Mouse (Mus musculus): ENCODE results near the gene Cacng2. TPM values are rescaled to one million over a fixed set of nuclear protein-coding genes. Genes with fewer than 3 reads are reported as not detected.
"Not testable (repeated sequence)": the region's sequence is repeated elsewhere in the genome, so short reads cannot be mapped to it uniquely, and the experiment has no call there.

The Cacng2 gene
- total RNA-seq, 2 experiments from 2014 or later: not detected

GRCm38 (mm10) chr15:78029938-78030337 is 89.9 kb downstream of the Cacng2 start:
- ATAC-seq (replicated peaks; ENCODE audit: low FRiP score, poor library complexity, severe bottlenecking): no peak

- no peak for ATAC-seq (replicated peaks; ENCODE audit: low FRiP score, poor library complexity, severe bottlenecking)
Observed at GRCm38 (mm10) chr15:78026521-78026920, 93.3 kb downstream of the Cacng2 start.

GRCm38 (mm10) chr15:78024211-78024610 is 95.6 kb downstream of the Cacng2 start:
- no peak; the same call in 1 of the 2 replicates for ATAC-seq (replicated peaks; ENCODE audit: low FRiP score, poor library complexity, severe bottlenecking)

GRCm38 (mm10) chr15:78014046-78014445 is 105.8 kb downstream of the Cacng2 start:
- peak; percentile 30; the same call in 1 of the 2 replicates for ATAC-seq (replicated peaks; ENCODE audit: low FRiP score, poor library complexity, severe bottlenecking)

- not testable (repeated sequence) for ATAC-seq (replicated peaks; ENCODE audit: low FRiP score, poor library complexity, severe bottlenecking)
Observed at GRCm38 (mm10) chr15:78008206-78008605, 111.6 kb downstream of the Cacng2 start.

GRCm38 (mm10) chr15:78003929-78004328 is 115.9 kb downstream of the Cacng2 start:
- peak; percentile 77 for ATAC-seq (replicated peaks; ENCODE audit: low FRiP score, poor library complexity, severe bottlenecking)

- no peak for ATAC-seq (replicated peaks; ENCODE audit: low FRiP score, poor library complexity, severe bottlenecking)
Observed at GRCm38 (mm10) chr15:78001400-78001799, 118.4 kb downstream of the Cacng2 start.

GRCm38 (mm10) chr15:77988541-77988940 is 131.3 kb downstream of the Cacng2 start:
- no peak for ATAC-seq (replicated peaks; ENCODE audit: low FRiP score, poor library complexity, severe bottlenecking)

- ATAC-seq (replicated peaks; ENCODE audit: low FRiP score, poor library complexity, severe bottlenecking): no peak
Observed at GRCm38 (mm10) chr15:77983391-77983790, 136.4 kb downstream of the Cacng2 start.

DNA sequence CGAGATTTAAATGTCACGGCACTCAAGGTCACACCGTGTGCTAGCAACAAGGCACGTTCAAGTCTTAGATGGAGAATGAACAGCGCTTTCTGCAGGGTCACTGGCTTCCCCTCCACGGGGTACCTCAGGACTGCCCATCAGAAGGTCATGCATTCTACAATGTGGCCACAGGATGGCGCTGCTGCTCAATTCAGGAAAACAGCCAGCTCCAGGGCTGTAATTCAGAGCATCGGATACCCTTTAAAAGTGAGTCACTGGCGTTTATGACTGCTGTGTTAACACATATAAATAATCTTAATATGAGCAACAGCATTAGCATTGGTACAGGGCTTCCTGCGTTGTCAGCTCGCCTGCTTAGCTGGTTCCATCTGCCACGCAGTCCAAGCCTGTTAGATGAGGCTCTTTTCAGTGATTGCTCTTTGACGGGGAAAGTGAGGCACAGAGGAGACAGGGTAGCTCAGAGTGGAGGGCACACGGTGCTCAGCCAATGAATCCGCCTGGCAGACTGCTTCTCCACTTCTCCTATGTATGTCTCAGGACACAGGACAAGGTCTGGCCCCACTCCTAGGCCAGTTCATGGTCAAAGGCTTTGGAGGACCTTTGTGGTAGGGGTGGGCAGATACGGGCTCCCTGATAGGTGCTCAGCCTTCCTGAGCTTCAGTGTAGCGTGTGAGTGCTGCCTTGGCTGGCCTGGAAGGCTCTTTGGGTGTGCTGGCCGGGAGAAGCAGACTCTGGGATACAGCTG is 137.5 kb downstream of the Cacng2 start:
- ATAC-seq (replicated peaks; ENCODE audit: low FRiP score, poor library complexity, severe bottlenecking): no peak

- no peak for ATAC-seq (replicated peaks; ENCODE audit: low FRiP score, poor library complexity, severe bottlenecking)
Observed at GRCm38 (mm10) chr15:77981181-77981680, 138.6 kb downstream of the Cacng2 start.

DNA sequence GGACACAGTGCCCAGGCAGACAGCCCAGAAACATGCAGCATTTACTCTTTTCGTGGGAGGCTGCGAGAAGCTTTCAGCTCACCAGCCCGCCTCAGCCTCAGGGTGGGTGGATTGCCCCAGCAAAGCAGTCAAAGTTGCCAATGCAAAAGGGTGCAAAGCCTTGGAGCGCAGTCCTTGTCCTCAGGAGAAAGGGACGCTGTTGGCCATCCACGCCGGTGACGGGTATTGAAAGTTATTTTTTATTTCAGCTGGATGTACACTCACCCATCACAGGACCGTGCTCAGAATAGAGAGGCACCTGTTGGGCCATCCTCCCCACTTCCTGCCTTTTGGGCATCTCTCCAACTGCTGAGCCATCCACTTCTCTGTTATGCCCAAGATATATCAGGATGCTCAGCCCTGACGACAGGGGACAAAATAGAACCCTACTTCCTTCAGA is 140.4 kb downstream of the Cacng2 start:
- no peak for ATAC-seq (replicated peaks; ENCODE audit: low FRiP score, poor library complexity, severe bottlenecking)

- ATAC-seq (replicated peaks; ENCODE audit: low FRiP score, poor library complexity, severe bottlenecking): peak; percentile 76
Observed at GRCm38 (mm10) chr15:77977663-77978062, 142.2 kb downstream of the Cacng2 start.

- 0 out of 2 replicates have a peak, but pooled peaks have one; percentile 7 for ATAC-seq (replicated peaks; ENCODE audit: low FRiP score, poor library complexity, severe bottlenecking)
Observed at GRCm38 (mm10) chr15:77974165-77974841, 145.5 kb downstream of the Cacng2 start.

DNA sequence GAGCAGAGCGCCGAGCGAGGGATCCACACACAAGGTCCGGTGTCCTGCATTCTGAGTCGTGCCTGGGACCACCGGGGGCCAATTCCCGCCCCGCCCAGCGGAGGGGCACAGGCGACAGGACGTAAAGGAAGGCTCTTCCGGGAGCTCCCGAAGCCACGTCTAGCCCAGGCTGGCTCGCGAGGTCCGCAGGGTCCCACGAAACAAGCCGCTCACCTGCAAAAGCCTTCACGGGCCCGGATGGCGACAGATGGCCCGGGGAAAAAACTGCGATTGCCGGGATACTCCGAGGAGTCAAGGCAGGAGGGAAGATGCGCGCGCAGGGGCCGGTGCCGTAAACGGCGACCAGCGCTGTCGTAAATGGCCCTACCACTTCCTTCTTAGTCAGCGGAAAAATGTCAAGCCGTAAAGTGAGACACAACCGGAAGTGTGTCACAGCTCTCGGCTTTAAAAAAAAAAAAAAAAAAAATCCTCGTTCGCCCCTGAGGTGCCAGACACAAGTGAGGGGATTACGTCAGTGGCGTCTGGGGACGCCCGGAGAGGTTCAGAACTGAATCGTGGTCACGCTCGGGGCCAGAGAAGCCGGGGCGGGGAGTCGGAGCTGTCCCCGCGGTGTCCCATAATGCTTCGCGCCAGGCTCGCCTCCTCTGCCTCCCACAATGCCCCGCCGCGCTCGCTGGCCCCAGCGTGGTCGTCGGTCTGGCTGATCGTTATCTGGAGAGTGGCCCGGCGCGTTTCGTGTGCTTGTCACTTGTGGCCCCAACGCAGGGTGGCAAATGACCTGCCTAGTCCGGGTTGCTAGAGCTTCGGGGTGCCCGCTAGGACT is 149.1 kb downstream of the Cacng2 start, which contains the start of gene Eif3d:
Gene Eif3d (minus strand): TSS at position 344 of the 823 bp plus-strand sequence.
- ATAC-seq (replicated peaks; ENCODE audit: low FRiP score, poor library complexity, severe bottlenecking): peak; percentile 86

- ATAC-seq (replicated peaks; ENCODE audit: low FRiP score, poor library complexity, severe bottlenecking): no peak; the same call in 1 of the 2 replicates
Observed at GRCm38 (mm10) chr15:77969940-77970469, 149.8 kb downstream of the Cacng2 start.

DNA sequence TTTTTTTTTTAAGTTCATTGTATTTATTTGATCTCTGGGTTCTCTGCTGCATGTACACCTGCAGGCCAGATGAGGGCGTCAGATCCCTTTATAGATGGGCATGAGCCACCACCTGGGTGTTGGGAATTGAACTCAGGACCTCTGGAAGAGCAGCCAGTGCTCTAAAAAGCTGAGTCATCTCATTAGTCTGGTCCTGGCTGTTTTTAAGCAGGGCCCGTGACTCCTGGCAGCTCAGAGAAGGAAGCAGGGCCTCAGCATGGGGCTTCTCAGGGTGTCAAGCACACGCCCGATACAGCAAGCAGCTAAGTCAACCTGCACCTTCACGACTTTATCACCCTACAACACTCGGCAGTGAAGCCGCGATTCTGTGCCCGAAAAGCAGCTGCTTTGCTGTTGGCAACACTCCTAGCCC is 154.7 kb downstream of the Cacng2 start:
- ATAC-seq (replicated peaks; ENCODE audit: low FRiP score, poor library complexity, severe bottlenecking): peak; percentile 49

- ATAC-seq (replicated peaks; ENCODE audit: low FRiP score, poor library complexity, severe bottlenecking): no peak
Observed at GRCm38 (mm10) chr15:77962447-77962846, 157.4 kb downstream of the Cacng2 start.

DNA sequence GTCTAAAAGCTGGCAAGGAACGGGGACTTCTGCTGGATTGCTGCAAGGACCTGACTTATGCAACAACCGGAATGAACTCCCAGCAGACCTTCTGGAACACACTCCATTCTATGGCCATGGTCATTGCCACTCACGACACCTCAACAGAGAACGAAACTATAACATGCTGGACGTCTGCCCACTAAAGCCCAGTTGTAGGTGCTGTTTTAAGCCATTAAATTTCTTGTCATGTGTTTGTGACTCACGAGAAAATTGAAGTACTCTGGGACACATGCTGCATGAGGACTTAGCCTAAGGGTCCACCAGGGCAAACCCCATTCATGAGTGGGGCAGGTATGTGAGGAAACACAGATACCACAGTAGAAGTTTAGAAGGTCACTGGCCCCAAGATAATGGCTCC is 159.1 kb downstream of the Cacng2 start:
- no peak for ATAC-seq (replicated peaks; ENCODE audit: low FRiP score, poor library complexity, severe bottlenecking)

DNA sequence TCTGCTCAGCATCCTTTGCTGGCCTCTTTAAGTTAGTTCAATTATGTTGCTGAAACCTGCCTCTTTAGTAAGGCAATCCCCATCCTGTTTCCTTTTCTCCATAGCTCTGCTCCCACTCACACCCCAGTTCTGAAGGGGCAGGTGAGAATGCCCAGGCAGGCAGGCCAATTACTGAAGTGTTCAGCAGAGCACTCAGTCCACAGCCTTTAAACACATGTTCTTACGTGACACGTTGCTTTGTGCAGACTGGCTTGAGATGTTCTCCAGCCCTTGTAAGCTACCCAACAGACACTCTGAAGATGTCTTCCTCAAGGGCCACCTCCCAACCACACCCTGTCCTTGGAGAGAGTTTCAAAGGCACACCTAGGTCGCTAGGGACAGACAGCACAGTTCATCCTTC is 161.8 kb downstream of the Cacng2 start:
- ATAC-seq (replicated peaks; ENCODE audit: low FRiP score, poor library complexity, severe bottlenecking): no peak
